Mouse (Mus musculus): ENCODE measurements at regions not wholly inside any gene's neighbourhood (a gene's known extent, or its start where the extent isn't known, plus 50 kb on each side); places are given as distances from the start of the nearest gene placed in this dataset.

- TF ChIP-seq POLR2A (IDR thresholded peaks at IDR 0.05; ENCODE audit: insufficient read depth, low read length) (no peak), CTCF (IDR thresholded peaks at IDR 0.05; ENCODE audit: low read depth, low read length) (no peak), EP300 (IDR thresholded peaks at IDR 0.05; ENCODE audit: insufficient read depth, low read depth, low read length) (no peak)
Observed at GRCm38 (mm10) chr13:47860316-47860715, 400.7 kb upstream of the Id4 start.
